Mouse (Mus musculus): ENCODE data around the gene A030003K21Rik. TPM values are rescaled to one million over a fixed set of nuclear protein-coding genes. Genes with fewer than 3 reads are reported as not detected.

The A030003K21Rik gene
- polyA plus RNA-seq, 1 experiment from 2014 or later, result not detected

DNA sequence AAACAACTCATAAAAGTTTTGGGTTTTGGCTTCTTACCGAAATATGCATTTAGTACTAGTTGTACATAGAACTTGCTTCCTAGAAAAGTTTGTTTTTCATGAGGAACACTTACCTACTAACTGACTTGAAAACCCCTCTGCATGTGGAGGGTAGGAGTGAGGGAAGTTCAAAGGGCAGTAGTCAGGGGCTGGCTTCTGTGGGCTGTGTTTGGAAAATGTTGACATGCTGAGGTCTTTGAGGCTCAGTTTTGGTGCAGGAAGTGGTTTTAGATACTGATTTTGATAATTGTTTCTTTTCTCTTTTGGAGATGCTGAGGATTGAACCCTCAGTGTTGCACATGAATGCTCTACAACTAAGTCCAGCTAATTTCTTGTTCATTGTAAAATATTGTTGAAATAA is 42.6 kb downstream of the A030003K21Rik start:
- no peak overlapping the region for H3K27ac ChIP-seq
- peaks cover 14% of the 10 kb centered on the region; the same call in 1 of the 2 replicates for H3K36me3 ChIP-seq
- no peak overlapping the region for H3K4me3 ChIP-seq (replicated peaks)
- H3K4me1 ChIP-seq, result no peaks in the 10 kb centered on the region
- 92% methylated on average over 1 of the region's 1 CpGs for WGBS
- H3K9me3 ChIP-seq, result no peaks in the 10 kb centered on the region
- no peak overlapping the region for H3K4me2 ChIP-seq
- no peaks in the 10 kb centered on the region for H3K27me3 ChIP-seq (replicated peaks)
- H3K9ac ChIP-seq, result no peak overlapping the region
- ATAC-seq (ENCODE audit: insufficient read depth, low FRiP score, low read depth), result no peak

- peaks cover 14% of the 10 kb centered on the region; the same call in 1 of the 2 replicates for H3K36me3 ChIP-seq
- no peaks in the 10 kb centered on the region for H3K27me3 ChIP-seq (replicated peaks)
- H3K9ac ChIP-seq, result no peak overlapping the region
- WGBS, result 92% methylated on average over 7 of the region's 7 CpGs
- no peaks in the 10 kb centered on the region for H3K4me1 ChIP-seq
- no peak overlapping the region for H3K4me2 ChIP-seq
- ATAC-seq (ENCODE audit: insufficient read depth, low FRiP score, low read depth), result no peak
- no peak overlapping the region for H3K4me3 ChIP-seq (replicated peaks)
- no peaks in the 10 kb centered on the region for H3K9me3 ChIP-seq
- no peak overlapping the region for H3K27ac ChIP-seq
Observed at GRCm38 (mm10) chr1:82893269-82893668, 49.9 kb downstream of the A030003K21Rik start.

Other genes starting within 250 kb of the A030003K21Rik start
- gene Mff, start 218.5 kb downstream of the A030003K21Rik start, polyA plus RNA-seq (2015; fragmentation: Nextera tagmentation; extraction: Ambion mirVana), result 175 and 178 TPM in 2 replicates
- 28.3 and 35.1 TPM in 2 replicates for gene Tm4sf20, start 174.9 kb downstream of the A030003K21Rik start, polyA plus RNA-seq (2015; fragmentation: Nextera tagmentation; extraction: Ambion mirVana)
- gene Gm47791, start 172.1 kb downstream of the A030003K21Rik start, polyA plus RNA-seq (2015; fragmentation: Nextera tagmentation; extraction: Ambion mirVana), result not detected in 2 replicates
- 27.0 and 27.9 TPM in 2 replicates for gene Agfg1, start 103.9 kb downstream of the A030003K21Rik start, polyA plus RNA-seq (2015; fragmentation: Nextera tagmentation; extraction: Ambion mirVana)
- gene A030005L19Rik, start 30.1 kb downstream of the A030003K21Rik start, polyA plus RNA-seq (2015; fragmentation: Nextera tagmentation; extraction: Ambion mirVana), result 0.28 TPM in 1 of 2 replicates, not detected in the other
- gene A030014E15Rik, start 18.5 kb downstream of the A030003K21Rik start, polyA plus RNA-seq (2015; fragmentation: Nextera tagmentation; extraction: Ambion mirVana), result not detected in 2 replicates
- gene Gm6217, start 12.0 kb downstream of the A030003K21Rik start, polyA plus RNA-seq (2015; fragmentation: Nextera tagmentation; extraction: Ambion mirVana), result not detected in 2 replicates
- gene Gm7544, start 12.6 kb upstream of the A030003K21Rik start, polyA plus RNA-seq (2015; fragmentation: Nextera tagmentation; extraction: Ambion mirVana), result not detected in 2 replicates
- not detected in 2 replicates for gene Gm47955, start 16.9 kb upstream of the A030003K21Rik start, polyA plus RNA-seq (2015; fragmentation: Nextera tagmentation; extraction: Ambion mirVana)
- gene Gm47959, start 57.2 kb upstream of the A030003K21Rik start, polyA plus RNA-seq (2015; fragmentation: Nextera tagmentation; extraction: Ambion mirVana), result not detected in 2 replicates
- gene Slc19a3, start 95.1 kb upstream of the A030003K21Rik start, polyA plus RNA-seq (2015; fragmentation: Nextera tagmentation; extraction: Ambion mirVana), result 0.55 and 0.71 TPM in 2 replicates
- gene Krtap28-10, start 99.1 kb upstream of the A030003K21Rik start, polyA plus RNA-seq (2015; fragmentation: Nextera tagmentation; extraction: Ambion mirVana), result not detected in 2 replicates
- not detected in 2 replicates for gene Gm47969, start 101.5 kb upstream of the A030003K21Rik start, polyA plus RNA-seq (2015; fragmentation: Nextera tagmentation; extraction: Ambion mirVana)
- not detected in 2 replicates for gene A030005K14Rik, start 116.0 kb upstream of the A030003K21Rik start, polyA plus RNA-seq (2015; fragmentation: Nextera tagmentation; extraction: Ambion mirVana)
- not detected in 2 replicates for gene Krtap28-13, start 117.5 kb upstream of the A030003K21Rik start, polyA plus RNA-seq (2015; fragmentation: Nextera tagmentation; extraction: Ambion mirVana)
- 7.2 and 8.6 TPM in 2 replicates for gene Ccl20, start 173.4 kb upstream of the A030003K21Rik start, polyA plus RNA-seq (2015; fragmentation: Nextera tagmentation; extraction: Ambion mirVana)
- 0.08 and 0.23 TPM in 2 replicates for gene Daw1, start 216.4 kb upstream of the A030003K21Rik start, polyA plus RNA-seq (2015; fragmentation: Nextera tagmentation; extraction: Ambion mirVana)

Data from stomach, embryonic 15.5 days (tissue).